Mouse (Mus musculus) liver, embryonic 14.5 days (tissue): Measurements from ENCODE around the gene Nr4a3.

Experiments
- CTCF ChIP-seq: IDR thresholded peaks from 2 replicates; pipeline ENCODE4 v1.5.1; 2016; ENCODE audit warnings: antibody characterized with exemption, low read depth, control low read depth
- EP300 ChIP-seq: IDR thresholded peaks from 2 replicates; pipeline ENCODE4 v1.6.1; 2016; ENCODE audit warnings: antibody characterized with exemption, low read depth

DNA sequence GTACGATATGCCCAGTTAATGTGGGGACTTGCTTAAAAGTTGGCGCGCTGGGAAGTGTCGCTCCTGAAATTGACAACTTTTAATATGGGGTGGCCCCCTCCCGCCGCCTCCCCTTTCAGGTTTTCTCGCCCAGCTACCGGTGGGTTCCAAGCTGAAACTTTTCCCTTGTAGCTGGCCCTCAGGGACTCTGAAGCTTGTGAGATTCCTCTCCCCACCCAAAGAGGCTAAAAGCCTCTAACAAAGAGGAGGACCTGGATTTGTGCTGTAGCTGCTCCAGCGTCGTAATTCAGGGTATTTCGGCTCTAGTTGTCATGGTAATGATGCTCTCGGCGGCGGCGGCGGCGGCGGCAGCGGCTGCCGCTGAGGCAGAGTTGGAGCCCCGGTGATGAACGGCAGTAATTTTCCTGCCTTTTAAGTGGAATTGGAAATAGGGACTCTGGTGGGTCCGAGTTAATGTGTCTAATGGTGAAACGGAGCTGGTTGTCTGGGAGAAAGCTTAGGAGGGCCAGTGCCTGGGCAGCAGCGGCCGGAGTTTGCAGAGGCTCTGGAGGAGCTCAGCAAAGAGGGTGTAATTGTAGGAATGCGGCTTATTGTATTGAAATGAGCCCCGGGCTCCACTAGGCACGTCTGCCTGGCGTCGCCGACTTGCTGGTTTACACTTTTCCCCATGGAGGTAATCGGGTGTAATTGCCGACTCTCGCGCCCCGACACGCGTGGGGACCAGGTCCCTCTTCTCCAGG lies 938 bp downstream of the Nr4a3 start:
- TF ChIP-seq CTCF, result no peak
- TF ChIP-seq EP300, result no peak
